Mouse (Mus musculus) right cerebral cortex, adult 2 months (tissue): ENCODE data around the gene Cyp2d10.
A peak's percentile ranks its signal among the peaks of the same experiment; 100 is the strongest.

Experiments
- DNase-seq, 2 experiments: peaks; one replicate each; pipeline ENCODE4 v3.0.0; 2021 to 2022; ENCODE audit warnings: low spot score in 2 of 2

The Cyp2d10 gene

DNA sequence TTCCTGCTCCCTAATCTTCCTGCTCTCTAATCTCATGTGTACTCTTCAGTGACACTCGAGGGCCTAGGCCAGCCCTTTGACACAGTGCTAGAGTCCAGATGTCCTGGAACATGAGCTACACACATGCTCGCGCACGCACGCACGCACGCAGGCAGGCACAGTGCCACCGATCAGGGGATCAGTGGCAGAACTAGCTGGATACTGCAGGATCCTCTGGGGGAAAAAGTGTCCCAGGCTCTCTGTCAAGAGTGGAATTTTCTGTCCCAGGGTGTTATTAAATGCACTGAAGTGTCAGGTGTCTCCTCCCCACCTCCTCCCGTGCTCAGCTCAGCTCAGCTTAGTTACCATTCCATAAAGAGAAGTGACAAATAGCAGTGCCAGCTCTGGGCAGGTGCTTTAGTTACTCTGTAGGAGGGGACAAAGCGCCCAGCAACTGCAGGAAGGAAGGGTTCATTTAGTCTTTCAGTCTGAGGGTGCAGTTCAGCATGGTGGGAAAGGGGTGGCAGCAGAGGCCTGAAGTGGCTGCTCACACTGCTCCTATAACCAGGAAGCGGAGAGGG lies 45.5 kb downstream of the Cyp2d10 start:
- no peak for DNase-seq

DNA sequence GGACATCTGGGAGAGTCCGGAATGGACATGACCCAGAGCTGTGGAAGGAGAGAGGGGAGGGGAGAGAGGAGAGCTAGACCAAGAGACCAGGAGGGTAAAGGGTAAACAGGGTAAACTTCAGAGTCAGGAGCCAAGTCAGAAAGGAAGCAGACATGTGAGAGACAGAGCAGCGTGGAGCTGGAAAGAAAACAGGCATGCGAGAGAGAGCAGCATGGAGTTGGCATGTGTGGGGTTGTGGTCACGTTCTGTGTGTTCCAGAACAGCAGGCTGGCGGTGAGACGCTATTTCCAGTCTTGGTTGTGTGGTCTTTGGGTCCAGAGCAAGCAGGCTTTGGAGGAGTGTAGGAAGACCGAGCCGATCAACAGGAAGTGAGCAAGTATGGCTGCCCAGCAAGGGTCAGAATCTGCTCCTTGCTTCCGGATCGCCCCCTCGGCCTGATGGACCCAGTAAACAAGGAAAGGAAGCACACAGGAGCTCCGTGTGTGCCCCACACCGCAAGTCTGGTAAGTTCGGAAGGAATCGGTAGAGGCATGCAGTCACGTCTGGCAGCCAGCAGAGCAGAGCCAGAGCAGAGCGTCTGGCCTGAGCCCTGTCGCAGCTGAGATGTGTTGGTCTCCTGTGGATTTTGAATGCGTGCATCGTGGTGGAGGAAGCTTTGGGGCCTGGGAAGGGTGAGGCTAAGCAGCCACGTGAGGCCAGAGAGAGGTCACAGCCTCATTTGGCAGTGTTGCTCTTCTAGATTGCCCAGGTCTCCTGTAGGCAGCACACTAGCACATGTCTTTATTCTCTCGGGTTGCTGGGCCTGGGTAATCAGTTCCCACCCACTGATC lies 48.3 kb downstream of the Cyp2d10 start:
- no peak for DNase-seq

DNA sequence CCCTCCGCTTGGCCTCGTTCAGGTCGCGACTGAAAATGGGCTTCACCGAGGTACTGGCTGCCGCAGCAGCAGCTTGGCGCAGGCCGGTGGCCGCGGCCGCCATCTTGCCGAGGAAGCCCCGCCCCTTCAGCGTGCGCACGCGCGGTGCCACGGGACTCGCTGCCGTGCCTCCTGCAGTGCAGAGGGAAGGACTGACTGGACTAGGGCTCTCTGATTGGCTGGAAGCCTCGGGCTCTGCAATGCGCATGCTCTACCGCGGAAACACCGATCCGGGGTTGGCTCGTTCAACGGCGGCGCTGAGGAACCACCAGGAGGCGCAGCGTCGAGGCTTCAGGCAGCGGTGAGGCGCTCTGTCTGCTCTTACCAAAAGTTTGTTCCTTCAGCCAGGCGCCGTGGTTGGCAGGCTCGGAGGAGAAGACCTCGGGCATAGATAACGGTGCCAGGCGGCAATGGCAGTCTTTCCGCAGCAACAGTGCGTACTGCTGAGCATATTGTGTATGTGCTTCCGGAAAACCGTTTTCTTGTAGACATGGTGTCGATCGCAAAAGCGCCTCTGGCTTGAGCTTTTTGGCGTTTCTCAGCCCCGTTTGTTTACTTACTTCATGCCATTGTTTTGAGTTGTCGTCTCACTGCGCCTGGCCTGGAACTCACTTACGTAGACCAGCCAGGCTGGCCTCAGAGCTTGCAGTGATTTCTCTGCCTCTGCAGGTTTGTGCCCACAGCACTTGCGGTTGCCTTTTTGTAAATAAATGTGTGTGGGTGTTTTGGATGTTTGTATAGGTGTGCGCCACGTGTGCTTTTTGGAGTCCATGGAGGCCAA lies 52.7 kb downstream of the Cyp2d10 start, which contains the start of gene Ndufa6:
Gene Ndufa6 (minus strand): TSS at position 197 of the 820 bp plus-strand sequence.
- DNase-seq: peak; percentile 95 to 96

DNA sequence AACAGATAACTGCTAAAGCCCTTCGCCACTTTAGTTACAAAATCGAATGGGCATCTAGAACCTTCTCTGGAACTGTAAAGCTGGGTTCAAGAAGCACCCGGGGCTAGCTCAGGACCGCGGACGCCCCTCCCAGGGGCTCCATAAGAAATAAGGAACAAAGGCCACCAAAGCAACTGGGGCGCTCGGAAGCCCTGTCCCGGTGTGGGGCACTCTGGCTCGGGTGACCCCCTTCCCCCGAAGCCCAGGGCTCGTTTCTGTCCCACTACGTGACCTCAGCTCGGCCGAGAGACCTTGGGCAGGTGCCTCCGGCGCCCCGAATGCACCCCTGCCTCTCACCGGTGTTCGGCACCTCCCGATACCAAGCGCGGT lies 53.3 kb downstream of the Cyp2d10 start:
- DNase-seq: no peak

DNA sequence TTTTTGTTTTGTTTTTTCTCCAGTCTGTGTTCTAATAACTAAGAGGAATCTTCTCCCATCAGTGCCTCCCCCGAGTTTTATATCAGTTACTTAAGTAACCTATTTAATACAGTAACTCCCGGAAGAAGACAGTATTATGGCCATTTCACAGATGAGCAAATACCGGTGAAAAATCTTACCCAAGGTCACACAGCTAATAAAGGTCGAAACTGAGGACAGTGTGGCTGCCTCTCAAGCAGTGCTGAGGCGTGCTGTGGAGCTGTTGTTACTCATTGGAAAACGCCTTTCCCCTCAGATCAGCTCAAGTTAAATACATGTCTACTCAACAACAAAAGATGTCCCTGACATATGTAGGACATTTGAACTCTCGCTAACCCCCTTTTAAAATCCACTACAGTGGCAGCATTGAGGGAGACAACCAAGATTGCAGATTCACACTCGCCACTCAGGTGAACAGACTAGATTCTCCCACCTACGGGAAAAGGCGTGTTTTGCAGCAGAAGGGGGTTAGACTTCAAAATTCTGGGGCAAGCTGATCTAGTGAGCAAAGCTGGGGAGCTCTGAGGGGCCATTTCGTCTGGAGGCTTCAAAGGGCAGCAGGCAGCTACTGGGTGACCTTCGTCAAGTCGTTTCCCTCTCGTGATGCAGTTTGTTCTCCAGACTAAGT lies 53.8 kb downstream of the Cyp2d10 start:
- DNase-seq: peak in 1 of 2 experiments; percentile 22
